Mouse (Mus musculus) ES-E14 (cell line): Measurements from ENCODE around the gene Guca2b.

ENCODE experiments used
- CHD2 ChIP-seq: IDR thresholded peaks from 2 replicates; pipeline ENCODE4 v1.6.1; 2014; ENCODE audit warnings: mild to moderate bottlenecking, low read depth, low read length, inconsistent platforms
- MAFK ChIP-seq: IDR thresholded peaks from 2 replicates; pipeline ENCODE4 v1.6.1; 2014; ENCODE audit warnings: mild to moderate bottlenecking, low read depth, low read length, inconsistent platforms; ENCODE audit not compliant: insufficient read depth

GRCm38 (mm10) chr4:119707751-119708150, 49.0 kb upstream of the Guca2b start:
- TF ChIP-seq MAFK, result no peak
- no peak for TF ChIP-seq CHD2
